Mouse (Mus musculus): ENCODE measurements around the gene Nxnl2. TPM values are rescaled to one million over a fixed set of nuclear protein-coding genes. Genes with fewer than 3 reads are reported as not detected.
A peak's percentile ranks its signal among the peaks of the same experiment; 100 is the strongest.

The Nxnl2 gene
- polyA plus RNA-seq, 1 experiment from 2014 or later = 0.15 TPM

GRCm38 (mm10) chr13:51131179-51131578 lies 39.6 kb upstream of the Nxnl2 start:
- H3K27me3 ChIP-seq (ENCODE audit: insufficient read depth, low read length) = no peaks in the 10 kb centered on the region
- WGBS (ENCODE audit: insufficient replicate concordance) = 72% methylated on average over 10 of the region's 10 CpGs
- peaks cover 17% of the 10 kb centered on the region for H3K36me3 ChIP-seq (replicated peaks; ENCODE audit: insufficient read depth, low read length)

GRCm38 (mm10) chr13:51136315-51136714 lies 34.5 kb upstream of the Nxnl2 start:
- WGBS (ENCODE audit: insufficient replicate concordance) = 50% methylated on average over 4 of the region's 4 CpGs
- no peak overlapping the region for H3K4me2 ChIP-seq (ENCODE audit: low read depth, low read length)
- no peak overlapping the region for H3K27ac ChIP-seq (ENCODE audit: low read depth)
- no peak for ATAC-seq
- TF ChIP-seq EP300 (IDR thresholded peaks at IDR 0.05; ENCODE audit: low read depth) (no peak), CTCF (IDR thresholded peaks at IDR 0.05; ENCODE audit: low read depth) (no peak)
- no peak for DNase-seq
- H3K36me3 ChIP-seq (replicated peaks; ENCODE audit: insufficient read depth, low read length) = peaks cover 20% of the 10 kb centered on the region
- peaks cover 7% of the 10 kb centered on the region; the same call in 1 of the 2 replicates for H3K4me1 ChIP-seq (ENCODE audit: insufficient read depth)
- no peak overlapping the region for H3K9ac ChIP-seq (replicated peaks)
- no peak overlapping the region for H3K4me3 ChIP-seq (ENCODE audit: low read depth, low read length)
- H3K27me3 ChIP-seq (ENCODE audit: insufficient read depth, low read length) = no peaks in the 10 kb centered on the region
- no peaks in the 10 kb centered on the region for H3K9me3 ChIP-seq (ENCODE audit: low read length)

More at GRCm38 (mm10) chr13:51131179-51131578, 39.6 kb upstream of the Nxnl2 start:
- Histone ChIP-seq H3K4me3 (ENCODE audit: low read depth, low read length) (no peak overlapping the region), H3K9me3 (ENCODE audit: low read length) (no peaks in the 10 kb centered on the region), H3K4me2 (ENCODE audit: low read depth, low read length) (no peak overlapping the region), H3K4me1 (ENCODE audit: insufficient read depth) (no peaks in the 10 kb centered on the region), H3K9ac (replicated peaks) (no peak overlapping the region), H3K27ac (ENCODE audit: low read depth) (no peak overlapping the region)
- TF ChIP-seq EP300 (IDR thresholded peaks at IDR 0.05; ENCODE audit: low read depth) (no peak), CTCF (IDR thresholded peaks at IDR 0.05; ENCODE audit: low read depth) (no peak)
- ATAC-seq = no peak
- no peak for DNase-seq

DNA sequence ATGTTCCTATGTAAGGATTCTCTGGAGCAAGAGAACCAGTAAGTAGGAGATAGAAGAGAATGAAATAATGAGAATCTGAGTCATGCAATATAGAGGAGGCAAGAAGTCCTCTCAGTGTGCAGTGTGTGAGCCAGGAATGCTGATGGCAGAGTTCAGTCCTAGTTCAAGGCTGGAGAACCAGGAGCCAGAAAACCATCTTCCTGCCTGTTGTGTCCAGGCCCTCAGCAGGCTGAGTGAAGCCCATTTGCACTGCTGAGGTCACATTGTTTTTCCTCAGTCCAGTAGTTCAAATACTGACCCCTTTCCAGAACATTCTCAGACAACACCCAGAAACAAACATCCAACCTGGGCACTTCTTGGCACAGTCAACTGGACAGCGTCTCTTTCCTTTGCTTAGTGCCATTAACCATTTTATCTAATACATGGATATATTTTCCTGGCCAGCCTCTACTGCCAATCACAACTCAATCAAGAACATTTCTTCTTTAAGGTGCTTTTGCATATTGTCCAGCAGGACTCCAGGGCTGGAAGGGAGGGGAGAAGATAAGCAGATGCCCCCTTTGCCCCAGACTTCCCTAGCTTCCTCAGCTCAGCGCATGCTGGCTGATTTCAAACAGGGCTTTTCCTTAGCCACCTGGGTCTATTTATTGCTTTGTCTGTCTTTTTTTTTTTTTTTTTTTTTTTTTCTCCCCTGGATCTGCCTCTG lies 33.7 kb upstream of the Nxnl2 start:
- Histone ChIP-seq H3K9me3 (ENCODE audit: low read length) (no peaks in the 10 kb centered on the region), H3K36me3 (replicated peaks; ENCODE audit: insufficient read depth, low read length) (peaks cover 20% of the 10 kb centered on the region), H3K27ac (ENCODE audit: low read depth) (no peak overlapping the region), H3K27me3 (ENCODE audit: insufficient read depth, low read length) (no peaks in the 10 kb centered on the region), H3K4me2 (ENCODE audit: low read depth, low read length) (no peak overlapping the region), H3K9ac (replicated peaks) (no peak overlapping the region), H3K4me1 (ENCODE audit: insufficient read depth) (peaks cover 7% of the 10 kb centered on the region; the same call in 1 of the 2 replicates), H3K4me3 (ENCODE audit: low read depth, low read length) (no peak overlapping the region)
- DNase-seq (no peak), ATAC-seq (no peak)
- WGBS (ENCODE audit: insufficient replicate concordance) = 84% methylated on average over 2 of the region's 2 CpGs
- TF ChIP-seq EP300 (IDR thresholded peaks at IDR 0.05; ENCODE audit: low read depth) (no peak), CTCF (IDR thresholded peaks at IDR 0.05; ENCODE audit: low read depth) (no peak)

- DNase-seq = no peak
- ATAC-seq = no peak
Measured at GRCm38 (mm10) chr13:51137702-51138031, 33.2 kb upstream of the Nxnl2 start.

DNA sequence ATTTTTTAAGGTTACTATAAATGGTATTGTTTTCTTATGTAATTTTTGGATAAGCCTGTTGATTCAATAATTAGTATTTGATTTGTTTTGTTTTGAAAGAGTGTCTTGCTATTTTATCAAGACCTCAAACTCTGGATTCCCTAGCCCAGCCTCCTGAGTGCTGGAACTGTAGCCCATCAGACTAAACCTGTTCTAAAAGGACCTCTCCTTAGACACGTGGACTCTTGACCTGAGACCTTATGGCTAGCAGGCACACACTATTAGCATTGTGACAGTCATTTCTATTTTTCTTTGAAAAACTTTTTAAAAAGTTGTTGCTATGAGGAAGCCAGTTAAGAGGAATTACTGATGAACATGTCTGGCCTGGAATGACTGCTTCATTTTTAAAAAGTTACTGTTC lies 23.7 kb upstream of the Nxnl2 start:
- Histone ChIP-seq H3K27me3 (ENCODE audit: insufficient read depth, low read length) (no peaks in the 10 kb centered on the region), H3K4me1 (ENCODE audit: insufficient read depth) (no peaks in the 10 kb centered on the region), H3K9ac (replicated peaks) (no peak overlapping the region), H3K4me3 (ENCODE audit: low read depth, low read length) (no peak overlapping the region), H3K27ac (ENCODE audit: low read depth) (no peak overlapping the region), H3K36me3 (replicated peaks; ENCODE audit: insufficient read depth, low read length) (peaks cover 25% of the 10 kb centered on the region), H3K4me2 (ENCODE audit: low read depth, low read length) (no peak overlapping the region), H3K9me3 (ENCODE audit: low read length) (no peaks in the 10 kb centered on the region)
- DNase-seq = no peak
- WGBS (ENCODE audit: insufficient replicate concordance) = 60% methylated on average over 1 of the region's 1 CpGs
- no peak for ATAC-seq
- TF ChIP-seq CTCF (IDR thresholded peaks at IDR 0.05; ENCODE audit: low read depth) = no peak
- no peak for TF ChIP-seq EP300 (IDR thresholded peaks at IDR 0.05; ENCODE audit: low read depth)

More at GRCm38 (mm10) chr13:51137702-51138031, 33.2 kb upstream of the Nxnl2 start:
- Histone ChIP-seq H3K4me3 (ENCODE audit: low read depth, low read length) (no peak overlapping the region), H3K4me1 (ENCODE audit: insufficient read depth) (peaks cover 7% of the 10 kb centered on the region; the same call in 1 of the 2 replicates), H3K9me3 (ENCODE audit: low read length) (no peaks in the 10 kb centered on the region), H3K4me2 (ENCODE audit: low read depth, low read length) (no peak overlapping the region), H3K27me3 (ENCODE audit: insufficient read depth, low read length) (no peaks in the 10 kb centered on the region), H3K27ac (ENCODE audit: low read depth) (no peak overlapping the region), H3K9ac (replicated peaks) (no peak overlapping the region), H3K36me3 (replicated peaks; ENCODE audit: insufficient read depth, low read length) (peaks cover 24% of the 10 kb centered on the region)
- no peak for TF ChIP-seq CTCF (IDR thresholded peaks at IDR 0.05; ENCODE audit: low read depth)
- no peak for TF ChIP-seq EP300 (IDR thresholded peaks at IDR 0.05; ENCODE audit: low read depth)

GRCm38 (mm10) chr13:51152966-51153669 lies 17.7 kb upstream of the Nxnl2 start:
- H3K27me3 ChIP-seq (ENCODE audit: insufficient read depth, low read length) = no peaks in the 10 kb centered on the region
- WGBS (ENCODE audit: insufficient replicate concordance) = 58% methylated on average over 4 of the region's 4 CpGs
- no peak overlapping the region for H3K4me2 ChIP-seq (ENCODE audit: low read depth, low read length)
- H3K36me3 ChIP-seq (replicated peaks; ENCODE audit: insufficient read depth, low read length) = peaks cover 12% of the 10 kb centered on the region
- no peak for DNase-seq
- peaks cover 4% of the 10 kb centered on the region; the same call in 1 of the 2 replicates for H3K4me1 ChIP-seq (ENCODE audit: insufficient read depth)
- H3K27ac ChIP-seq (ENCODE audit: low read depth) = peak overlapping the region; percentile 57
- TF ChIP-seq EP300 (IDR thresholded peaks at IDR 0.05; ENCODE audit: low read depth) (no peak), CTCF (IDR thresholded peaks at IDR 0.05; ENCODE audit: low read depth) (no peak)
- no peak overlapping the region for H3K9ac ChIP-seq (replicated peaks)
- H3K4me3 ChIP-seq (ENCODE audit: low read depth, low read length) = no peak overlapping the region
- peak; percentile 75 for ATAC-seq
- no peaks in the 10 kb centered on the region for H3K9me3 ChIP-seq (ENCODE audit: low read length)

Data from liver, postnatal 0 days (tissue).